Mouse (Mus musculus): Measurements from ENCODE around the gene Vmn1r202.

DNA sequence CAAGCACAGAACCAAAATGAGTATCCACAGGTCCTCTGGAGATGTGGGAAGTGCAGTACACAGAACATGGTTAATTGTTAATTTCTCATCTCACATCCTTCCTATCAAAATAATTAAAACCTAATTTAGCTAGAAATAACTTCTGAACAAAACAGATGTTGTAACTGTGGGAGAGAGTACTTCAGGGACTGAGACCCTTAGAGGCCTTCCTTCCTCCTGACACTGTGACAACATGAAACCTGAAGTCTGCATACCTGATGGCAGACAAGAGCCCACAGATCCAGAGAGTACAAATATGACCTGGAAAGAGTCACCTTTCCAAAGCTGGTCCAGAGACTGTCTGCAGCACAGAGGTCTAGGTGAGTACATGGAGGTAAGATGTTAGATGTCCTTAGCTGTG is 12.6 kb upstream of the Vmn1r202 start, which contains the start of gene Vmn1r203:
- no peak for TF ChIP-seq POLR2A (IDR thresholded peaks at IDR 0.05; ENCODE audit: extremely low read depth, insufficient read depth, low read length)
- TF ChIP-seq CTCF (IDR thresholded peaks at IDR 0.05; ENCODE audit: low read depth, low read length), result no peak
